Mouse (Mus musculus) brain, adult 2 months (tissue): ENCODE results near the gene Nup54.

Experiments used
- DNase-seq: peaks from one replicate; pipeline ENCODE4 v3.0.0; 2011; ENCODE audit warnings: low read depth, low spot score

Gene Nup54

GRCm38 (mm10) chr5:92435025-92435584 lies at the start of gene Nup54:
Nup54 (minus strand) TSS chr5:92435219.
- peak; percentile 100 for DNase-seq

- DNase-seq: no peak
Measured at GRCm38 (mm10) chr5:92472863-92473262, 37.8 kb upstream of the Nup54 start.

- no peak for DNase-seq
Measured at GRCm38 (mm10) chr5:92471531-92471930, 36.5 kb upstream of the Nup54 start.

GRCm38 (mm10) chr5:92469201-92470130 lies 34.4 kb upstream of the Nup54 start:
- peak; percentile 47 for DNase-seq

- no peak for DNase-seq
Measured at GRCm38 (mm10) chr5:92468234-92468633, 33.2 kb upstream of the Nup54 start.

GRCm38 (mm10) chr5:92467102-92467766 lies 32.2 kb upstream of the Nup54 start:
- DNase-seq: no peak

- DNase-seq: no peak
Measured at GRCm38 (mm10) chr5:92465511-92465910, 30.5 kb upstream of the Nup54 start.

GRCm38 (mm10) chr5:92461321-92461720 lies 26.3 kb upstream of the Nup54 start:
- peak; percentile 80 for DNase-seq

- DNase-seq: no peak
Measured at GRCm38 (mm10) chr5:92458726-92459125, 23.7 kb upstream of the Nup54 start.

GRCm38 (mm10) chr5:92457410-92457809 lies 22.4 kb upstream of the Nup54 start:
- DNase-seq: no peak

- no peak for DNase-seq
Measured at GRCm38 (mm10) chr5:92452876-92453275, 17.9 kb upstream of the Nup54 start.

- DNase-seq: no peak
Measured at GRCm38 (mm10) chr5:92446736-92447135, 11.7 kb upstream of the Nup54 start.

- no peak for DNase-seq
Measured at GRCm38 (mm10) chr5:92445016-92445415, 10.0 kb upstream of the Nup54 start.

GRCm38 (mm10) chr5:92442914-92443313 lies 7.9 kb upstream of the Nup54 start:
- no peak for DNase-seq

GRCm38 (mm10) chr5:92441494-92441893 lies 6.5 kb upstream of the Nup54 start:
- DNase-seq: peak; percentile 20

GRCm38 (mm10) chr5:92438540-92438939 lies 3.5 kb upstream of the Nup54 start:
- no peak for DNase-seq

- no peak for DNase-seq
Measured at GRCm38 (mm10) chr5:92434571-92434985, 441 bp downstream of the Nup54 start.

- DNase-seq: no peak
Measured at GRCm38 (mm10) chr5:92434070-92434469, 949 bp downstream of the Nup54 start.

GRCm38 (mm10) chr5:92431611-92432010 lies 3.4 kb downstream of the Nup54 start:
- DNase-seq: peak; percentile 43

GRCm38 (mm10) chr5:92430723-92431122 lies 4.3 kb downstream of the Nup54 start:
- DNase-seq: no peak

- no peak for DNase-seq
Measured at GRCm38 (mm10) chr5:92424126-92424525, 10.9 kb downstream of the Nup54 start.

- no peak for DNase-seq
Measured at GRCm38 (mm10) chr5:92413982-92414375, 21.0 kb downstream of the Nup54 start.
